Mouse (Mus musculus) embryo, embryonic 10 days (tissue): Measurements from ENCODE around the gene Prss57.

ENCODE experiments used
- DNase-seq: peaks from one replicate; pipeline ENCODE4 v3.0.0-alpha.2; 2015; ENCODE audit warnings: low spot score

Prss57 gene

GRCm38 (mm10) chr10:79790861-79791260, at the start of gene Prss57:
TSS of gene Prss57 (minus strand) at chr10:79790961.
- DNase-seq = no peak

GRCm38 (mm10) chr10:79840091-79840490, 49.3 kb upstream of the Prss57 start:
- DNase-seq = no peak

GRCm38 (mm10) chr10:79838151-79838550, 47.4 kb upstream of the Prss57 start:
- no peak for DNase-seq

- no peak for DNase-seq
Observed at GRCm38 (mm10) chr10:79836918-79837317, 46.2 kb upstream of the Prss57 start.

- DNase-seq = peak; percentile 88
Observed at GRCm38 (mm10) chr10:79834769-79835398, 44.1 kb upstream of the Prss57 start.

- DNase-seq = no peak
Observed at GRCm38 (mm10) chr10:79832786-79833181, 42.0 kb upstream of the Prss57 start.

GRCm38 (mm10) chr10:79832026-79832785, 41.4 kb upstream of the Prss57 start:
- no peak for DNase-seq

- DNase-seq = no peak
Observed at GRCm38 (mm10) chr10:79831583-79831982, 40.8 kb upstream of the Prss57 start.

- DNase-seq = no peak
Observed at GRCm38 (mm10) chr10:79824413-79824812, 33.7 kb upstream of the Prss57 start.

- no peak for DNase-seq
Observed at GRCm38 (mm10) chr10:79823011-79823410, 32.2 kb upstream of the Prss57 start.

- no peak for DNase-seq
Observed at GRCm38 (mm10) chr10:79822372-79822771, 31.6 kb upstream of the Prss57 start.

GRCm38 (mm10) chr10:79821731-79822130, 31.0 kb upstream of the Prss57 start:
- no peak for DNase-seq

- DNase-seq = no peak
Observed at GRCm38 (mm10) chr10:79820782-79821181, 30.0 kb upstream of the Prss57 start, which contains the start of gene Misp. TSS of gene Misp (plus strand) at chr10:79820989.

- DNase-seq = no peak
Observed at GRCm38 (mm10) chr10:79820277-79820676, 29.5 kb upstream of the Prss57 start.

GRCm38 (mm10) chr10:79819606-79820005, 28.8 kb upstream of the Prss57 start:
- DNase-seq = no peak

- no peak for DNase-seq
Observed at GRCm38 (mm10) chr10:79818225-79818624, 27.5 kb upstream of the Prss57 start.

GRCm38 (mm10) chr10:79817111-79817510, 26.4 kb upstream of the Prss57 start:
- DNase-seq = no peak

GRCm38 (mm10) chr10:79815671-79816494, 25.1 kb upstream of the Prss57 start:
- DNase-seq = no peak

GRCm38 (mm10) chr10:79814271-79814842, 23.6 kb upstream of the Prss57 start:
- no peak for DNase-seq

- peak; percentile 85 for DNase-seq
Observed at GRCm38 (mm10) chr10:79811736-79812637, 21.2 kb upstream of the Prss57 start.

GRCm38 (mm10) chr10:79808728-79809127, 18.0 kb upstream of the Prss57 start:
- DNase-seq = no peak
